Mouse (Mus musculus) hindbrain, embryonic 11.5 days (tissue): ENCODE results near the gene Slfn2. TPM values are rescaled to one million over a fixed set of nuclear protein-coding genes. Genes with fewer than 3 reads are reported as not detected.

Experiments
- ATAC-seq: fragments of 200-750 bp; cut with Nextera tagmentation; 2 replicates; pipeline ENCODE4 v1.8.0; 2017; ENCODE audit warnings: mild to moderate bottlenecking, moderate TSS enrichment, moderate library complexity; ENCODE audit not compliant: low FRiP score
- DNase-seq: peaks from one replicate; pipeline ENCODE4 v3.0.0-alpha.2; 2015; ENCODE audit warnings: low spot score
- H3K27ac ChIP-seq: fragments of 300-500 bp; sonication (generic); 2 replicates; pipeline ENCODE4 v1.5.1; 2014; ENCODE audit warnings: mild to moderate bottlenecking, low read depth, low read length
- H3K27me3 ChIP-seq: fragments of 300-500 bp; sonication (generic); 2 replicates; pipeline ENCODE4 v1.6.1; 2014; ENCODE audit warnings: mild to moderate bottlenecking, low read length, moderate library complexity, mixed read lengths; ENCODE audit not compliant: control insufficient read depth, insufficient read depth
- H3K36me3 ChIP-seq: fragments of 300-500 bp; sonication (generic); 2 replicates; pipeline ENCODE4 v1.6.1; 2014; ENCODE audit warnings: mild to moderate bottlenecking, low read length, moderate library complexity, mixed read lengths; ENCODE audit not compliant: control insufficient read depth, insufficient read depth
- H3K4me1 ChIP-seq: fragments of 300-500 bp; sonication (generic); replicated peaks from 2 replicates; pipeline ENCODE4 v1.6.1; 2014; ENCODE audit warnings: low read length, mixed read lengths; ENCODE audit not compliant: control insufficient read depth, insufficient read depth
- H3K4me2 ChIP-seq: fragments of 300-500 bp; sonication (generic); replicated peaks from 2 replicates; pipeline ENCODE4 v1.6.1; 2014; ENCODE audit warnings: mild to moderate bottlenecking, low read depth, low read length
- H3K4me3 ChIP-seq: fragments of 300-500 bp; sonication (generic); 2 replicates; pipeline ENCODE4 v1.5.1; 2014; ENCODE audit warnings: low read depth, low read length
- H3K9ac ChIP-seq: fragments of 300-500 bp; sonication (generic); 2 replicates; pipeline ENCODE4 v1.6.1; 2014; ENCODE audit warnings: low read depth, low read length
- H3K9me3 ChIP-seq: fragments of 300-500 bp; sonication (generic); 2 replicates; pipeline ENCODE4 v1.6.1; 2016; ENCODE audit warnings: low read length; ENCODE audit not compliant: control insufficient read depth
- WGBS: fragments of 180-500 bp; shearing (Covaris S2); extraction: QIAGEN DNeasy Blood & Tissue Kit; methylation state at CpG from one replicate; pipeline ENCODE4 v1.1.7; 2014; 5-methylcytosine and 5-hydroxymethylcytosine counted together
- polyA plus RNA-seq: library from polyadenylated mRNA; unstranded; fragments of >200 nt; fragmentation: Nextera tagmentation; extraction: Ambion mirVana; gene quantifications from 2 replicates; pipeline ENCODE4 v1.2.1, GENCODE M21; 2014

Gene Slfn2
- polyA plus RNA-seq, 1 experiment from 2014 or later: 1.6 TPM

- DNase-seq (no peak), ATAC-seq (no peak)
- Histone ChIP-seq H3K27ac (no peak overlapping the region), H3K27me3 (no peaks in the 10 kb centered on the region), H3K4me1 (no peaks in the 10 kb centered on the region), H3K36me3 (no peaks in the 10 kb centered on the region), H3K4me3 (no peak overlapping the region), H3K9me3 (no peaks in the 10 kb centered on the region), H3K4me2 (no peak overlapping the region), H3K9ac (no peak overlapping the region)
- 83% methylated on average over 4 of the region's 4 CpGs for WGBS
These were observed 21.0 kb upstream of the Slfn2 start for GRCm38 (mm10) chr11:83043891-83044290.

GRCm38 (mm10) chr11:83045642-83046041, 19.3 kb upstream of the Slfn2 start:
- no peaks in the 10 kb centered on the region for H3K27me3 ChIP-seq
- ATAC-seq (no peak), DNase-seq (no peak)
- no peak overlapping the region for H3K27ac ChIP-seq
- H3K4me1 ChIP-seq: no peaks in the 10 kb centered on the region
- H3K4me3 ChIP-seq: no peak overlapping the region
- H3K36me3 ChIP-seq: no peaks in the 10 kb centered on the region
- 89% methylated on average over 3 of the region's 3 CpGs for WGBS
- H3K9me3 ChIP-seq: no peaks in the 10 kb centered on the region
- no peak overlapping the region for H3K4me2 ChIP-seq
- no peak overlapping the region for H3K9ac ChIP-seq

GRCm38 (mm10) chr11:83057863-83058262, 7.0 kb upstream of the Slfn2 start:
- no peaks in the 10 kb centered on the region for H3K4me1 ChIP-seq
- no peak for ATAC-seq
- WGBS: 8% methylated on average over 5 of the region's 5 CpGs
- H3K4me2 ChIP-seq: no peak overlapping the region
- H3K4me3 ChIP-seq: no peak overlapping the region
- H3K27me3 ChIP-seq: no peaks in the 10 kb centered on the region
- peak; percentile 69 for DNase-seq
- no peak overlapping the region for H3K9ac ChIP-seq
- no peaks in the 10 kb centered on the region for H3K36me3 ChIP-seq
- no peaks in the 10 kb centered on the region for H3K9me3 ChIP-seq
- no peak overlapping the region for H3K27ac ChIP-seq

GRCm38 (mm10) chr11:83060412-83061020, 4.4 kb upstream of the Slfn2 start:
- H3K9ac ChIP-seq: no peak overlapping the region
- H3K4me2 ChIP-seq: no peak overlapping the region
- no peak overlapping the region for H3K27ac ChIP-seq
- H3K4me3 ChIP-seq: no peak overlapping the region
- H3K4me1 ChIP-seq: no peaks in the 10 kb centered on the region
- no peaks in the 10 kb centered on the region for H3K27me3 ChIP-seq
- DNase-seq (no peak), ATAC-seq (no peak)
- no peaks in the 10 kb centered on the region for H3K9me3 ChIP-seq
- H3K36me3 ChIP-seq: no peaks in the 10 kb centered on the region
- 85% methylated on average over 5 of the region's 5 CpGs for WGBS

- WGBS: 88% methylated on average over 7 of the region's 7 CpGs
- H3K4me2 ChIP-seq: no peak overlapping the region
These were observed 3.1 kb upstream of the Slfn2 start for GRCm38 (mm10) chr11:83061806-83062205.

GRCm38 (mm10) chr11:83063126-83063525, 1.8 kb upstream of the Slfn2 start:
- no peak for ATAC-seq

More at GRCm38 (mm10) chr11:83061806-83062205, 3.1 kb upstream of the Slfn2 start:
- Histone ChIP-seq H3K4me1 (no peaks in the 10 kb centered on the region), H3K27ac (no peak overlapping the region), H3K4me3 (no peak overlapping the region), H3K36me3 (no peaks in the 10 kb centered on the region), H3K27me3 (no peaks in the 10 kb centered on the region), H3K9ac (no peak overlapping the region), H3K9me3 (no peaks in the 10 kb centered on the region)
- DNase-seq (no peak), ATAC-seq (no peak)

GRCm38 (mm10) chr11:83063941-83064349, 967 bp upstream of the Slfn2 start:
- Histone ChIP-seq H3K4me3 (no peak overlapping the region), H3K27me3 (no peaks in the 10 kb centered on the region), H3K27ac (no peak overlapping the region), H3K4me1 (no peaks in the 10 kb centered on the region), H3K9me3 (no peaks in the 10 kb centered on the region), H3K4me2 (no peak overlapping the region), H3K36me3 (no peaks in the 10 kb centered on the region), H3K9ac (no peak overlapping the region)
- ATAC-seq (no peak), DNase-seq (no peak)
- 64% methylated on average over 3 of the region's 3 CpGs for WGBS

More at GRCm38 (mm10) chr11:83063126-83063525, 1.8 kb upstream of the Slfn2 start:
- 76% methylated on average over 4 of the region's 4 CpGs for WGBS
- H3K4me3 ChIP-seq: no peak overlapping the region
- no peaks in the 10 kb centered on the region for H3K36me3 ChIP-seq
- no peaks in the 10 kb centered on the region for H3K9me3 ChIP-seq
- H3K4me1 ChIP-seq: no peaks in the 10 kb centered on the region
- no peaks in the 10 kb centered on the region for H3K27me3 ChIP-seq
- H3K9ac ChIP-seq: no peak overlapping the region
- H3K4me2 ChIP-seq: no peak overlapping the region
- H3K27ac ChIP-seq: no peak overlapping the region
- no peak for DNase-seq

GRCm38 (mm10) chr11:83065441-83066344, 781 bp downstream of the Slfn2 start:
- no peak overlapping the region for H3K27ac ChIP-seq
- DNase-seq (no peak), ATAC-seq (no peak)
- no peak overlapping the region for H3K9ac ChIP-seq
- H3K4me2 ChIP-seq: no peak overlapping the region
- no peaks in the 10 kb centered on the region for H3K36me3 ChIP-seq
- no peak overlapping the region for H3K4me3 ChIP-seq
- WGBS: 33% methylated on average over 6 of the region's 6 CpGs
- H3K27me3 ChIP-seq: no peaks in the 10 kb centered on the region
- no peaks in the 10 kb centered on the region for H3K4me1 ChIP-seq
- no peaks in the 10 kb centered on the region for H3K9me3 ChIP-seq
